Mouse (Mus musculus): ENCODE results near the gene Lypd8. TPM values are rescaled to one million over a fixed set of nuclear protein-coding genes. Genes with fewer than 3 reads are reported as not detected.
"Not testable (repeated sequence)": the region's sequence is repeated elsewhere in the genome, so short reads cannot be mapped to it uniquely, and the experiment has no call there.

Lypd8 gene
- polyA plus RNA-seq, 1 experiment from 2014 or later = 0.35 TPM

DNA sequence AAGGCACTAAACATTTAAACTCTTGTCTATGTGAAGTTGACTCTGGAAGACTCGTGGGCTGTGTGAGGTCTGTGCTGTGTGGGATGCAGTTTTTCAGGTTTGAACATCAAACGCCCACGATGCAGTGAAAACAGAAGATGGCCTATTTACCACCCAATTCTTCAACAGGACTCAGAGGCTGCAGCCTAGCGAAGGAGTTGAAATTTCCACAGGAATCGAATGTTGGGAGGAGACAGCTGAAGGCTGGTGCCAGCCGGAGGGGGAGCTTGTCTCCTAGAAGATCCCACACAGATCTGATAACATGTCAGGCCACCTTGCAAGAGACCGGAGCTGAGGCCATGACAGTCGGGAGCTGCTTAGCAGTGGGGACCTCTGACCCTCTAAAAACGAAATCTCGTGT, 24.4 kb upstream of the Lypd8 start:
- no peak for ATAC-seq (ENCODE audit: insufficient number of reproducible peaks, low FRiP score, low TSS enrichment, low read depth)
- no peaks in the 10 kb centered on the region for H3K4me1 ChIP-seq
- H3K27me3 ChIP-seq = no peaks in the 10 kb centered on the region
- no peak overlapping the region for H3K9ac ChIP-seq
- H3K4me3 ChIP-seq (replicated peaks) = no peak overlapping the region
- H3K4me2 ChIP-seq (replicated peaks) = no peak overlapping the region
- H3K9me3 ChIP-seq (replicated peaks) = no peaks in the 10 kb centered on the region
- H3K27ac ChIP-seq (replicated peaks) = no peak overlapping the region
- H3K36me3 ChIP-seq = no peaks in the 10 kb centered on the region
- 56% methylated on average over 10 of the region's 10 CpGs for WGBS

DNA sequence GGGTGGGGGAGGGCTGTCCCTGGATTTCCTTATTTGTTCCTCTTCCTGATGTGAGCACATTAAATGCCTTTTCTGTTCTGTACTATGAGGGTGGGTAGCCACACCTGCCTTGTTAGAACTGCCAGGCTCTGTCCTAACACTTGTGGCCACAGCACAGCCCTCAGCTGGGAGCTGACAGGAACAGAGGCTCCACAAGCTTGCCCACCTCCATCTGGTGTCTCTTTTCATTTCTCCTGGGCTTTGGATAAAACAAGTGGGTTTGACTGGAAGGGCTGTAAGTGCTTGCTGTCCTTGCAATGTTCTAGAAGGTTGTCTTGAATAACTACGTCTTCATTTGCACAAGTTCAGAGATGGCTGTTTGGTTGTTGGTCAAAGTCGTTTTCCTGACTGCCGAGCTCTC, 23.9 kb upstream of the Lypd8 start:
- no peaks in the 10 kb centered on the region for H3K9me3 ChIP-seq (replicated peaks)
- no peak overlapping the region for H3K4me2 ChIP-seq (replicated peaks)
- H3K9ac ChIP-seq = no peak overlapping the region
- whole genome bisulfite sequencing = 71% methylated on average over 3 of the region's 3 CpGs
- no peaks in the 10 kb centered on the region for H3K4me1 ChIP-seq
- no peak for ATAC-seq (ENCODE audit: insufficient number of reproducible peaks, low FRiP score, low TSS enrichment, low read depth)
- no peak overlapping the region for H3K4me3 ChIP-seq (replicated peaks)
- H3K27ac ChIP-seq (replicated peaks) = no peak overlapping the region
- no peaks in the 10 kb centered on the region for H3K27me3 ChIP-seq
- H3K36me3 ChIP-seq = no peaks in the 10 kb centered on the region

DNA sequence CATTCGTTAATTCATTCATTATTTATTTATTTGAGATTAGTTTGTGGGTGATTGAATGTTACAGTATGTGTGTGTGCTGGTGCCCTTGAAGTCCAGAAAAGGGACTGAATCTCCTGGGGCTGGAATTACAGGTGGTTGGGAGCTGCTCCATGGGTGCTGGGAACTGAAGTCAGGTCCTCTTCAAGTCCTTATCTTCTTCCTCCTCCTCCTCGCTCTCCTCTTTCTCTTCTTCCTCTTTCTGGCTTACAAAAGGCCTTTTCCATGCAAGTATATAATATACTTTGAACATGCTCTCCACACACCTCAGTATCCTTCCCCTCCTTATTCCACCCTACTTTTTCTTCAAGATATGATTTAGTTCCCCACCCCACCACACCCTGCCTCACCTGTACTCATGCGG, 21.8 kb upstream of the Lypd8 start:
- WGBS = 87% methylated on average over 3 of the region's 3 CpGs
- Histone ChIP-seq H3K9ac (no peak overlapping the region), H3K9me3 (replicated peaks) (no peaks in the 10 kb centered on the region), H3K27ac (replicated peaks) (no peak overlapping the region), H3K4me2 (replicated peaks) (no peak overlapping the region), H3K27me3 (no peaks in the 10 kb centered on the region), H3K4me1 (no peaks in the 10 kb centered on the region), H3K36me3 (no peaks in the 10 kb centered on the region), H3K4me3 (replicated peaks) (no peak overlapping the region)
- no peak for ATAC-seq (ENCODE audit: insufficient number of reproducible peaks, low FRiP score, low TSS enrichment, low read depth)

DNA sequence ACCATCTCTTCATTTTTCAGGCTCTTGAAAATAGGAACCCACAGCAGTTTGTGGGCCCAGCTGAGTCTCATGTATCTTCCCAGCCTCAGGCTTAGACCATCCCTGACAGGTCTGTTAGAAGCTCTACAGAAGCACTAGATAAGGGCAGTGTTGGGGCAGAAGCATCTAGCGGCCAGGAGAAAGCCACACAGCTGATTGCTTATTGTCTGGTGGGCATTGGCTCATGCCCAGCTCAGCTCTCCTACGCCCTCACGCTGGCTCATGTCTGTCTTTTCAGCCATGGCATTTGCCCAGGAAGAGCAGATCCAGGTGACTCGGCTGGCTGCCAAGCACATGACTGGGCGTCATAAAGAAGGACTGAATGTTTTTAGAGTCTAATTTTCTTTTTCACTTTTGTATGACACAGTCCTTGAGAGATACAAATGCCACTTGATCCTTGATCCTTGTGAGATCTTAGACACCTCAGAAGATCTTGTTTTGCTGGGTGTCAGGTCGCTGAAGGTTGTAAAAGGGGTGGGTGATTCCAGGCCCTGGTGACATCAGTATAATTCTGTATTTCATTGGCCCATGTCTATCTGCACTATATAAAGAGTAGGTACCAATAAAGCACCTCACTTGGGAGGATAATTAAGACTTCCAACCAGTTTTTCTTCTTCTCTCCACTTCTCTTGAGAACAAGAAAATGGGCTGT, 20.9 kb upstream of the Lypd8 start:
- Histone ChIP-seq H3K27me3 (no peaks in the 10 kb centered on the region), H3K4me1 (no peaks in the 10 kb centered on the region), H3K9ac (no peak overlapping the region), H3K4me2 (replicated peaks) (no peak overlapping the region), H3K36me3 (no peaks in the 10 kb centered on the region), H3K27ac (replicated peaks) (no peak overlapping the region), H3K9me3 (replicated peaks) (no peaks in the 10 kb centered on the region), H3K4me3 (replicated peaks) (no peak overlapping the region)
- WGBS = 76% methylated on average over 6 of the region's 6 CpGs
- ATAC-seq (ENCODE audit: insufficient number of reproducible peaks, low FRiP score, low TSS enrichment, low read depth) = no peak

DNA sequence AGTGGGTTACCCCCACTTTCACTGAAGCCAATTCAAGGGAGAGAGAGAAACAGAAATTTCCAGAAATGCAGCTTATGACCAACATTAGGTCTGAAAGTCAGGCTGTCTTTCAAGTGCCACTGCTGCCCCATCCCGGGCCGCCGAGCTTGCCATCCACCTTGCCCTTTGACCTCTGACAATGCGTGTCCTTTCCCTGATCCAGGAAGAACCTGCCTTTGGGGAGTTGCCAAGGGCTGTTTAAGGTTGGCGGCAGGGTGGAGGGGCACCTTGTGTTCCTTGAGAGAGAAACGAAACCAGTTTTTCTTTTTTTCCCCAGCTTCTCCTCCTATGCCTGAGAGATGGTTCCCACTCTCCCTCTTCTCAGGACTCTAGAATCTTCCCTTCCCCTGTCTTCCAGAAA, 16.3 kb upstream of the Lypd8 start:
- not testable (repeated sequence) for H3K9me3 ChIP-seq (replicated peaks); H3K4me2 ChIP-seq (replicated peaks); H3K4me1 ChIP-seq; H3K9ac ChIP-seq; H3K4me3 ChIP-seq (replicated peaks); H3K27me3 ChIP-seq; H3K36me3 ChIP-seq; H3K27ac ChIP-seq (replicated peaks); ATAC-seq (ENCODE audit: insufficient number of reproducible peaks, low FRiP score, low TSS enrichment, low read depth)
- WGBS = no CpG with 5 or more reads among the region's 6 CpGs

DNA sequence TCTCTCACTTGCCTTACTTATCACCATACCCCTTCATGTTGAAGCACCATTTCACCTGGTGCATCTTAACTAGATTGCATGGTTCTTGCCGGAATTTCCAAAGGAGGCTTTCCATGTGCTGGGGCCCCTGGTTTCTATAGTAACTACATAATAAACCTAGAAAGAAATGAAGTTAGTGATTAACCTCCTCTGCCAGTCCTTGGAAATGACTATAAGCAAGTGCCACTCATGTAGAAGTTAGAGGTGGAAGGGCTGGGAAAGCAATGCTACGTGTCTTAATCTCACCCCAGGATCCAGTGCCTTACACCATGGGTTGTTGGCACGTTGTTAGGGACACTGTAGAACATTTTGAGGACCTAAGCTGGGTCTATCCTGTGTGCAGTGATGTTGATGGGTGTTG, 14.4 kb upstream of the Lypd8 start:
- whole genome bisulfite sequencing = 64% methylated on average over 3 of the region's 3 CpGs
- H3K4me3 ChIP-seq (replicated peaks) = no peak overlapping the region
- no peaks in the 10 kb centered on the region for H3K36me3 ChIP-seq

DNA sequence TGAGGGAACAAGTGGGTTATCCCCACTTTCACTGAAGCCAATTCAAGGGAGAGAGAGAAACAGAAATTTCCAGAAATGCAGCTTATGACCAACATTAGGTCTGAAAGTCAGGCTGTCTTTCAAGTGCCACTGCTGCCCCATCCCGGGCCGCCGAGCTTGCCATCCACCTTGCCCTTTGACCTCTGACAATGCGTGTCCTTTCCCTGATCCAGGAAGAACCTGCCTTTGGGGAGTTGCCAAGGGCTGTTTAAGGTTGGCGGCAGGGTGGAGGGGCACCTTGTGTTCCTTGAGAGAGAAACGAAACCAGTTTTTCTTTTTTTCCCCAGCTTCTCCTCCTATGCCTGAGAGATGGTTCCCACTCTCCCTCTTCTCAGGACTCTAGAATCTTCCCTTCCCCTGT, 12.7 kb upstream of the Lypd8 start:
- H3K27ac ChIP-seq (replicated peaks); H3K9ac ChIP-seq; H3K9me3 ChIP-seq (replicated peaks); H3K4me2 ChIP-seq (replicated peaks); H3K27me3 ChIP-seq; ATAC-seq (ENCODE audit: insufficient number of reproducible peaks, low FRiP score, low TSS enrichment, low read depth); H3K36me3 ChIP-seq; H3K4me1 ChIP-seq; H3K4me3 ChIP-seq (replicated peaks): not testable (repeated sequence)
- WGBS = no CpG with 5 or more reads among the region's 6 CpGs

More for the DNA sequence above, 14.4 kb upstream of the Lypd8 start:
- Histone ChIP-seq H3K4me2 (replicated peaks) (no peak overlapping the region), H3K27me3 (no peaks in the 10 kb centered on the region), H3K9ac (no peak overlapping the region), H3K27ac (replicated peaks) (no peak overlapping the region), H3K4me1 (no peaks in the 10 kb centered on the region), H3K9me3 (replicated peaks) (no peaks in the 10 kb centered on the region)
- no peak for ATAC-seq (ENCODE audit: insufficient number of reproducible peaks, low FRiP score, low TSS enrichment, low read depth)

DNA sequence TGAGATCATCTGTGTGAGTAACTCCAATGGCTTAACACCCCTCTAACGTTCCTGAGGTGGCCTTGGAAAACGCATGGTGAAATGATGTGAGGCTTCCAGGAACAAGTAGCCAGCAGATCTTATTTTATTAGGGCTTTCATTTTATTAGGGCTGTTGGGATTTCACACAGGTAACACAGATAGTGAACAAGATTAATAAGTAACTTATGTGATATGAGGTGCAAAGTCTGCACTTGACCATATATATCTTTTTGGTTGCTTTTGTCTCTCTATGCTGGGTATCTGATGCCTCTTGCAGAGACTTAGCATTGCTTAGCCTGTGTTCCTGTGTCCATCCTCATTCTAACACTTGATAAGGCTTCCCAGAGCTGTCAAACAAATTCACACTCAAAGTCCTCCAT, 1.6 kb upstream of the Lypd8 start:
- Histone ChIP-seq H3K9me3 (replicated peaks) (no peaks in the 10 kb centered on the region), H3K27me3 (no peaks in the 10 kb centered on the region), H3K4me2 (replicated peaks) (no peak overlapping the region), H3K9ac (no peak overlapping the region), H3K4me1 (no peaks in the 10 kb centered on the region), H3K4me3 (replicated peaks) (no peak overlapping the region), H3K27ac (replicated peaks) (no peak overlapping the region), H3K36me3 (no peaks in the 10 kb centered on the region)
- ATAC-seq (ENCODE audit: insufficient number of reproducible peaks, low FRiP score, low TSS enrichment, low read depth) = no peak
- WGBS = 80% methylated on average over 2 of the region's 2 CpGs

DNA sequence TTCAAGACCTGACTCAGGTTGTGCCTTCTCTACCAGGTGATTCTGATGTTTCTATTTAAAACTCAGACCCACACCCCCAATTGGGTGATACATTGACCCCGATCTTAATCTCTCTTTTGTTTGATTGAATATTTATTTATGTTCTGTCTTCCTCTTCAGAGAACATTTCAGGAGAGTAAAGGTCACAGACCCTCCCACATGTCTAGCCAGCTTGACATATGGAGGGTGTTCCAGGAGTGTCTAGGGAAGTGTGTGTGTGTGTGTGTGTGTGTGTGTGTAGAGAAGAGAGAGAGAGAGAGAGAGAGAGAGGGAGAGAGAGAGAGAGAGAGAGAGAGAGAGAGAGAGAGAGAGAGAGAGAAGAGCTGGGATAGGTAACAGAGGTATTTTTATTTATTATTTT, 1.2 kb upstream of the Lypd8 start:
- WGBS = 72% methylated on average over 1 of the region's 1 CpGs

DNA sequence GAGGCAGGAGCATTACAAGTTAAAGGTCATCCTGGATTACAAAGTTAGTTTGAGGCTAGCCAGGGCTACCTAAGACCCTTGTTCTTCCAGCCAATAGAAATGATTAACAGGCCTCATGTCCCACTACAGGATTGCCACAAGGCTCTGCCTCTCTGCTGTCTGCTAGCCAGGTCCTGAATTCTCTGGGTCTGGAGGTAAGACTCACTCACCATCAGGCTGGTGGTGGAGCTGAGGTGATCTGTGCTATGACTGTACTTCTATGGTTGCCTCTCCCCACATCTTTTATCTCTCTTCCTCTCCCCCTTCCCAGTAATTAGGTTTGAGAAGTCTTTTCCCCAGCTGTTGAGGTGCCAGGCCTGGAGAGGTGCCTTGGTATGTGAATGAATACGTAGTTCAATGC, 673 bp downstream of the Lypd8 start:
- no peak overlapping the region for H3K27ac ChIP-seq (replicated peaks)
- 85% methylated on average over 1 of the region's 1 CpGs for WGBS
- H3K9me3 ChIP-seq (replicated peaks) = no peaks in the 10 kb centered on the region
- H3K27me3 ChIP-seq = no peaks in the 10 kb centered on the region
- no peak overlapping the region for H3K4me3 ChIP-seq (replicated peaks)
- no peak for ATAC-seq (ENCODE audit: insufficient number of reproducible peaks, low FRiP score, low TSS enrichment, low read depth)
- no peaks in the 10 kb centered on the region for H3K36me3 ChIP-seq
- H3K9ac ChIP-seq = no peak overlapping the region
- H3K4me1 ChIP-seq = no peaks in the 10 kb centered on the region
- no peak overlapping the region for H3K4me2 ChIP-seq (replicated peaks)

More for the DNA sequence above, 1.2 kb upstream of the Lypd8 start:
- H3K9ac ChIP-seq = no peak overlapping the region
- no peak for ATAC-seq (ENCODE audit: insufficient number of reproducible peaks, low FRiP score, low TSS enrichment, low read depth)
- H3K4me2 ChIP-seq (replicated peaks) = no peak overlapping the region
- H3K36me3 ChIP-seq = no peaks in the 10 kb centered on the region
- H3K4me3 ChIP-seq (replicated peaks) = no peak overlapping the region
- no peaks in the 10 kb centered on the region for H3K27me3 ChIP-seq
- no peak overlapping the region for H3K27ac ChIP-seq (replicated peaks)
- H3K4me1 ChIP-seq = no peaks in the 10 kb centered on the region
- H3K9me3 ChIP-seq (replicated peaks) = no peaks in the 10 kb centered on the region

DNA sequence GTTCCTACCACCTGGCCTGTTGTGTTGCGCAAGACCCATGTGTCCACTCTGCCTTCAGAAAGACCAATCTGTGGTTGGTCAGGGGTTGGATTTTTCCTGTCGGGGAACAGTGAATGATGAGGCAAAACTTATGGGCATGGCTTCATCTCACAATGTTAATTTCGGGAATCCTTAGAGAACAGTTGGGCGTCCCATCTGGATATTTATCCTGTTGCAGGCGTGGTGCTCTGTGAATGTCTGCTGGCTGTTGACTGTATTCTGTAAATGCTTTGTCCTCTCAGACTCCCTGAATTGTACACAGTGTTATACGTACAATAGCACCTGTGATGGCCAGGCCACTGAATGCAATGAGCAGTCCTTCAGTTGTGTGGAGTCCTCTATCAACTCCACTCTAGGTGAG, 3.6 kb downstream of the Lypd8 start:
- no peaks in the 10 kb centered on the region for H3K27me3 ChIP-seq
- no peaks in the 10 kb centered on the region for H3K9me3 ChIP-seq (replicated peaks)
- no peaks in the 10 kb centered on the region for H3K36me3 ChIP-seq
- WGBS = 90% methylated on average over 6 of the region's 6 CpGs
- ATAC-seq (ENCODE audit: insufficient number of reproducible peaks, low FRiP score, low TSS enrichment, low read depth) = no peak
- no peak overlapping the region for H3K4me2 ChIP-seq (replicated peaks)
- H3K4me3 ChIP-seq (replicated peaks) = no peak overlapping the region
- no peak overlapping the region for H3K9ac ChIP-seq
- H3K27ac ChIP-seq (replicated peaks) = no peak overlapping the region
- H3K4me1 ChIP-seq = no peaks in the 10 kb centered on the region

DNA sequence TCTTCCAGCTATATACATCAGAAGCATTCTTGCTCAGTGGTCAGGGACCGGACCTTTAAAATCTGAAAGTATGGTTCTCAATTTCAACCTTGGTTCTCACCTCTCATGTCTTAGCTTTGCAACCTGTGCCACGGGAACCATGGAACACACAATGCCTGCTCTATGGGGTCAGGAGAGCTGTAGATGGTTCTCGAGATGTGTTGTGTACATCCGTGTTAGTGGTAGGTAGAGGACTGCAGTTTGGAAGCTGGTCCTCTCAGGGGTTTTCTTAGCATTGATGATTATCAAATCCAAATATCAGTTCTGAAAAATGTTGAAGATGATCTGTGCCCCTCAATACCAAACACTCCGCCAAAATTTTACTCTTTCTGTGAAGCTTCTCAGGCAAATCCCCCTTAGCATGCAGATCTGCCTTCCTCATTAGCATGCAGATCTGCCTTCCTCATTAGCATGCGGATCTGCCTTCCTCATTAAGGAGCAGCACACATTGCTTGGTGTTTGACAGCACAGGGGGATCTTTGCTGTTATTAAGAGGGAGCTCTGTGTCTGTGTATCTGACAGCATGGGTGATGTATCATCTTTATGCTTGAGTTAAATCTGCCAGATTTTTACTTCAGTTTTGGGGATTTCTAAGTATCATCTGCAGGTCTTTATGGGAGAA, 21.3 kb downstream of the Lypd8 start:
- H3K4me1 ChIP-seq = no peaks in the 10 kb centered on the region
- no peak overlapping the region for H3K4me3 ChIP-seq (replicated peaks)
- H3K9me3 ChIP-seq (replicated peaks) = no peaks in the 10 kb centered on the region
- 59% methylated on average over 6 of the region's 6 CpGs for WGBS
- no peak overlapping the region for H3K9ac ChIP-seq
- H3K36me3 ChIP-seq = no peaks in the 10 kb centered on the region
- no peak overlapping the region for H3K27ac ChIP-seq (replicated peaks)
- no peak for ATAC-seq (ENCODE audit: insufficient number of reproducible peaks, low FRiP score, low TSS enrichment, low read depth)
- H3K4me2 ChIP-seq (replicated peaks) = no peak overlapping the region
- no peaks in the 10 kb centered on the region for H3K27me3 ChIP-seq
